Mouse (Mus musculus): Measurements from ENCODE around the gene Ube2o. TPM values are rescaled to one million over a fixed set of nuclear protein-coding genes. Genes with fewer than 3 reads are reported as not detected.

Ube2o gene
- polyA plus RNA-seq, 1 experiment: 77.3 TPM

GRCm38 (mm10) chr11:116506151-116506875, 74.9 kb downstream of the Ube2o start:
- Histone ChIP-seq H3K4me3 (ENCODE audit: extremely low read depth, insufficient read depth, insufficient read length) (no peak overlapping the region), H3K27me3 (ENCODE audit: control insufficient read depth, insufficient read depth, low read length) (no peaks in the 10 kb centered on the region), H3K4me1 (ENCODE audit: control insufficient read depth, insufficient read depth, insufficient read length) (no peaks in the 10 kb centered on the region), H3K27ac (ENCODE audit: insufficient read depth, low read length) (no peak overlapping the region), H3K36me3 (ENCODE audit: control insufficient read depth, insufficient read depth, low read length) (no peaks in the 10 kb centered on the region)
- DNase-seq (ENCODE audit: low read depth in 1 of 2, low spot score in 2 of 2): no peak
- WGBS: 77% methylated on average over 17 of the region's 17 CpGs
- no peak for TF ChIP-seq CTCF (IDR thresholded peaks at IDR 0.05; ENCODE audit: extremely low read depth, insufficient read depth, insufficient read length, insufficient replicate concordance)
- TF ChIP-seq POLR2A (IDR thresholded peaks at IDR 0.05; ENCODE audit: low read depth, low read length): no peak

DNA sequence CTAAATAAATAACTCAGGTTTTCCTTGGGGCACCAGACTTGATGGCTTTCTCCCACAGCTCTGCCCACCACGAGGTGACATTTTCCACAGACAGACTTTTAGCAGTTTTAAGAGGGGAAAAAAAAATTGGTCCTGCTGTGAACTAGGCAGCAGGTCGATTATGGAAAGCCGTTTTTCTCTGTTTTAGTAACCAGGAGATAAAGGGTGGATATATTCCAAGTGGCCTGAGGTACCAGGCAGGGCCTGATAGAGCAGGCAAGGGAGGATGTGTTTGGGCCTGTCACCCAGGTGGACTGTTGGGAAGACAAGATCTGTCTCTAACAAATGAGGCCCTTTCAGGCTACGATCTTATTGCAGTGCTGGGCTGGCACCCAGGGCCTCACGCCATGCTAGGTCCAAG, 75.7 kb downstream of the Ube2o start:
- H3K4me3 ChIP-seq (ENCODE audit: extremely low read depth, insufficient read depth, insufficient read length): no peak overlapping the region
- no peaks in the 10 kb centered on the region for H3K36me3 ChIP-seq (ENCODE audit: control insufficient read depth, insufficient read depth, low read length)
- WGBS: 75% methylated on average over 5 of the region's 5 CpGs
- TF ChIP-seq POLR2A (IDR thresholded peaks at IDR 0.05; ENCODE audit: low read depth, low read length) (no peak), CTCF (IDR thresholded peaks at IDR 0.05; ENCODE audit: extremely low read depth, insufficient read depth, insufficient read length, insufficient replicate concordance) (no peak)
- no peaks in the 10 kb centered on the region for H3K4me1 ChIP-seq (ENCODE audit: control insufficient read depth, insufficient read depth, insufficient read length)
- H3K27me3 ChIP-seq (ENCODE audit: control insufficient read depth, insufficient read depth, low read length): no peaks in the 10 kb centered on the region
- no peak overlapping the region for H3K27ac ChIP-seq (ENCODE audit: insufficient read depth, low read length)
- no peak for DNase-seq (ENCODE audit: low read depth in 1 of 2, low spot score in 2 of 2)

- Histone ChIP-seq H3K4me1 (ENCODE audit: control insufficient read depth, insufficient read depth, insufficient read length) (no peaks in the 10 kb centered on the region), H3K27me3 (ENCODE audit: control insufficient read depth, insufficient read depth, low read length) (no peaks in the 10 kb centered on the region), H3K4me3 (ENCODE audit: extremely low read depth, insufficient read depth, insufficient read length) (no peak overlapping the region), H3K27ac (ENCODE audit: insufficient read depth, low read length) (no peak overlapping the region), H3K36me3 (ENCODE audit: control insufficient read depth, insufficient read depth, low read length) (no peaks in the 10 kb centered on the region)
- DNase-seq (ENCODE audit: low read depth in 1 of 2, low spot score in 2 of 2): no peak
- 86% methylated on average over 17 of the region's 17 CpGs for WGBS
- TF ChIP-seq POLR2A (IDR thresholded peaks at IDR 0.05; ENCODE audit: low read depth, low read length): no peak
- no peak for TF ChIP-seq CTCF (IDR thresholded peaks at IDR 0.05; ENCODE audit: extremely low read depth, insufficient read depth, insufficient read length, insufficient replicate concordance)
These were observed 76.7 kb downstream of the Ube2o start for GRCm38 (mm10) chr11:116504516-116504915.

DNA sequence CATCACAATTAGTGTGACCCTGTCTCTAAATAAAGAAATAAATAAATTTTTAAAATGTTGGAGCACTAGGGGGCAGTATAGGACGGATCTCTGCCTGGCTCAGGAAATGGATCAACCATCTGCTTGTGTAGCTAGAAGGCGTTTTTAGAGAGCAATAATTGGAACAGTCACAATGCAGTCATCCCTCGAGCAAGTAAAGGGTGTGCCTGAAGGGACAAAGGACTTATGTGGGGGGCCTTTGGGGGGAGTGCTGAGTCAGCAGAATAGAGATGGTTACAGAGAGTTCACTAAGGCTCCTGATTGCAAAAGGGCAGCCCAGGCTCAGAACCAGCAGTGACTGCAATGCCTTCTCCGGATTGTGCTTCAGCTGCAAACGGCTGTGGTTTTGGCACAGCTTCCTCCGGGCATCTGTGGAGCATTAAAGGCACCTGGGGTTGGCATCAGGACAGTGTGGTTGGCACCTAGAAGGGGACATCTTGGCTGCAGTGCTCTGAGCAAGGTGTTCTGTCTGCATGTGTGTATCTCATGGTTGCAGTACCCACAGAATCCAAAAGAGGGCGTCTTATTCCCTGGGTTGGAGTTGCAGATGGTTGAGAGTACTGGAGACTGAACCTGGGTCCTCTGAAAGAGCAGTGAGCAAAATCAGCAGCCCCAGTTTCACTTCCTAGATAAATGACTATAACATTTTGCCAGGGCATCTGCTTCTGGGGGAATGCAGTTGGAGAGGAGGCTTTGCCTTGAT, 80.1 kb downstream of the Ube2o start:
- no peaks in the 10 kb centered on the region; the same call in 1 of the 2 replicates for H3K4me1 ChIP-seq (ENCODE audit: control insufficient read depth, insufficient read depth, insufficient read length)
- no peaks in the 10 kb centered on the region for H3K27me3 ChIP-seq (ENCODE audit: control insufficient read depth, insufficient read depth, low read length)
- no peak overlapping the region for H3K27ac ChIP-seq (ENCODE audit: insufficient read depth, low read length)
- 11% methylated on average over 7 of the region's 7 CpGs for WGBS
- no peaks in the 10 kb centered on the region for H3K36me3 ChIP-seq (ENCODE audit: control insufficient read depth, insufficient read depth, low read length)
- DNase-seq (ENCODE audit: low read depth in 1 of 2, low spot score in 2 of 2): no peak
- no peak overlapping the region for H3K4me3 ChIP-seq (ENCODE audit: extremely low read depth, insufficient read depth, insufficient read length)
- TF ChIP-seq POLR2A (IDR thresholded peaks at IDR 0.05; ENCODE audit: low read depth, low read length): no peak
- TF ChIP-seq CTCF (IDR thresholded peaks at IDR 0.05; ENCODE audit: extremely low read depth, insufficient read depth, insufficient read length, insufficient replicate concordance): no peak

DNA sequence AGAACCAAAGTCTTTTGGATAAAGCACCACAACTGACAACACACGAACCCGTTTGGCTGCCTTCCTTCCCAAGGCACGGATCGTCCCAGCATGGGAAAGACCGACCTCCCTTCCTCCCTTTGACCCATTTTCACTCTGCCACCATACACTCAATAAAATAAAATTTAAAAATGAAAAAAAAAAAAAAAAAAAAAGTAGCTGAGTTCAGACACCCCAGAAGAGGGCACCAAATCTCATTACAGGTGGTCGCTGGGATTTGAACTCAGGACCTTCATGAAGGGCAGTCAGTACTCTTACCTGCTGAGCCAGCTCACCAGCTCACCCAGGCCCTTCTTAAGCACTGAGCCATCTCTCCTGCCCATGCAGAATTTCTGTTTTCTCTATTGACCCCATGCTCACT, 82.2 kb downstream of the Ube2o start:
- H3K4me1 ChIP-seq (ENCODE audit: control insufficient read depth, insufficient read depth, insufficient read length): no peaks in the 10 kb centered on the region; the same call in 1 of the 2 replicates
- no peak overlapping the region for H3K27ac ChIP-seq (ENCODE audit: insufficient read depth, low read length)
- no peak for DNase-seq (ENCODE audit: low read depth in 1 of 2, low spot score in 2 of 2)
- 69% methylated on average over 6 of the region's 6 CpGs for WGBS
- H3K36me3 ChIP-seq (ENCODE audit: control insufficient read depth, insufficient read depth, low read length): no peaks in the 10 kb centered on the region
- no peak overlapping the region for H3K4me3 ChIP-seq (ENCODE audit: extremely low read depth, insufficient read depth, insufficient read length)
- H3K27me3 ChIP-seq (ENCODE audit: control insufficient read depth, insufficient read depth, low read length): no peaks in the 10 kb centered on the region
- no peak for TF ChIP-seq POLR2A (IDR thresholded peaks at IDR 0.05; ENCODE audit: low read depth, low read length)
- no peak for TF ChIP-seq CTCF (IDR thresholded peaks at IDR 0.05; ENCODE audit: extremely low read depth, insufficient read depth, insufficient read length, insufficient replicate concordance)

DNA sequence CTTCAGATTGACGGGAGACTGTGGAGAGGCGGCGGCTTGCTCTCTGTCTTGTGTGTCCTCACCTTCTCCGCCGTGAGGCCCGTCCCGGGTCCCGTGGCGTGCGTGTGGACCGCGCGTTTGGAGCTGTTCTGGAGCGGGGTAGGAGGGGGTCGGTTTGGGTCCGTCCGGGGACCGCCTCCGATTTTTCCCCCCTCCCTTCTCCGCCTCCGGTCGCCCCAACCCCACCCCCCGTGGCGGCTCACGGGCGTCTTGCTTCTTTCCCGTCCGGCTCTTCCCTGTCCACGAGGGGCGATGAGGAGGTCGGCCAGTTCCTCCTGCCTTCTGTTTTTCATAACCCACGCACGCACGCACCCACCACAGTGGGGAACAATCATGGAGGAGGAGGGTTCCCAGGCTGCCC, 82.7 kb downstream of the Ube2o start:
- Histone ChIP-seq H3K27me3 (ENCODE audit: control insufficient read depth, insufficient read depth, low read length) (no peaks in the 10 kb centered on the region), H3K27ac (ENCODE audit: insufficient read depth, low read length) (no peak overlapping the region), H3K4me3 (ENCODE audit: extremely low read depth, insufficient read depth, insufficient read length) (no peak overlapping the region), H3K4me1 (ENCODE audit: control insufficient read depth, insufficient read depth, insufficient read length) (no peaks in the 10 kb centered on the region; the same call in 1 of the 2 replicates), H3K36me3 (ENCODE audit: control insufficient read depth, insufficient read depth, low read length) (no peaks in the 10 kb centered on the region)
- no peak for DNase-seq (ENCODE audit: low read depth in 1 of 2, low spot score in 2 of 2)
- TF ChIP-seq POLR2A (IDR thresholded peaks at IDR 0.05; ENCODE audit: low read depth, low read length) (no peak), CTCF (IDR thresholded peaks at IDR 0.05; ENCODE audit: extremely low read depth, insufficient read depth, insufficient read length, insufficient replicate concordance) (no peak)
- 55% methylated on average over 32 of the region's 34 CpGs for WGBS

- no peak for DNase-seq (ENCODE audit: low read depth in 1 of 2, low spot score in 2 of 2)
- Histone ChIP-seq H3K4me3 (ENCODE audit: extremely low read depth, insufficient read depth, insufficient read length) (no peak overlapping the region), H3K27ac (ENCODE audit: insufficient read depth, low read length) (no peak overlapping the region), H3K4me1 (ENCODE audit: control insufficient read depth, insufficient read depth, insufficient read length) (no peaks in the 10 kb centered on the region; the same call in 1 of the 2 replicates), H3K36me3 (ENCODE audit: control insufficient read depth, insufficient read depth, low read length) (no peaks in the 10 kb centered on the region), H3K27me3 (ENCODE audit: control insufficient read depth, insufficient read depth, low read length) (no peaks in the 10 kb centered on the region)
- WGBS: 73% methylated on average over 4 of the region's 4 CpGs
- TF ChIP-seq POLR2A (IDR thresholded peaks at IDR 0.05; ENCODE audit: low read depth, low read length): no peak
- TF ChIP-seq CTCF (IDR thresholded peaks at IDR 0.05; ENCODE audit: extremely low read depth, insufficient read depth, insufficient read length, insufficient replicate concordance): no peak
These were observed 83.9 kb downstream of the Ube2o start for GRCm38 (mm10) chr11:116497313-116497712.

Measured in spleen, adult 2 months (tissue).